Mouse (Mus musculus): ENCODE results near the gene Sphk2.
"Not testable (repeated sequence)": the region's sequence is repeated elsewhere in the genome, so short reads cannot be mapped to it uniquely, and the experiment has no call there.

Sphk2 gene

GRCm38 (mm10) chr7:45695098-45695497 lies 22.7 kb downstream of the Sphk2 start:
- no peak for DNase-seq (ENCODE audit: low spot score in 2 of 2)

GRCm38 (mm10) chr7:45693921-45694591 lies 23.7 kb downstream of the Sphk2 start, which contains the start of gene Sec1:
TSS of gene Sec1 (minus strand) at chr7:45694402.
- no peak for DNase-seq (ENCODE audit: low spot score in 2 of 2)

- DNase-seq (ENCODE audit: low spot score in 2 of 2) = no peak
Measured at GRCm38 (mm10) chr7:45692364-45692763, 25.4 kb downstream of the Sphk2 start.

DNA sequence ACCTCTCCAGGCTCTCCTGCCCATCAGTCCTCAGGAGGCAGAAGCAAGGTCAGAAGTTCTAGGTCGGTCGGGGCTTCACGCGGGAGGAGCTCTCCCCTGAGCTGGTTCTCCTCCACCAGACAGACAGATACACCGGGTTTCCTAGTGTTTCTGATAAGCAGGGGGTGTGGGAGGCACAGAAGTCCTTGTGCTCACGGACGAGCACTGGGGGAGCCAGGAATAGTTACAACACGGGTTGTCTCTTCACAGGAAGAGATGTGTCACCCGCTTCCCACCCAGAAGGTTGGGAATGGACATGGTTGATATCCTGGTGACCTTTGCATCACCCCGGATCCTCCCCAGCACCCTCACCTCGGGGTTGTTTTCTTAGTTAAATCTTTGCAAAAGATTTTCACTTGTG lies 28.0 kb downstream of the Sphk2 start:
- DNase-seq (ENCODE audit: low spot score in 2 of 2) = no peak

DNA sequence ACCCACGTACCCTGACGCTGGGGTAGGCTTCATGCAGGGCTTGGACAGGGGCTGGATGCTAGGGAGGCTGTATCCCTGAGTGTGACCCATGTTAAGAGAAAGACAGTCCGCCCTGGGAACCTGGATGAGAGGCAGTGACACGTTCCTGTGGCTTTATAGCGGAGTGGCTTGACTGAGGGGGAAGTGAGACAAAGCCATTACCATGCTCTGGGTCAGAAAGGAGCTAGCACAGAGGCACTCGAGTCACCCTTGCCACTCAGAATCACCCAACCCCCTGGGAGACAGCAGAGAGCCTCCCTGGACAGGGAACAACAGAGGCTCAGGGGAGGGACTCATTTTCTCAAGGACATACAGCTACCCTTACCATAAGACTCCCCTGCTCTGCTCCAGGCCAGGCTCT lies 28.7 kb downstream of the Sphk2 start:
- DNase-seq (ENCODE audit: low spot score in 2 of 2) = no peak

DNA sequence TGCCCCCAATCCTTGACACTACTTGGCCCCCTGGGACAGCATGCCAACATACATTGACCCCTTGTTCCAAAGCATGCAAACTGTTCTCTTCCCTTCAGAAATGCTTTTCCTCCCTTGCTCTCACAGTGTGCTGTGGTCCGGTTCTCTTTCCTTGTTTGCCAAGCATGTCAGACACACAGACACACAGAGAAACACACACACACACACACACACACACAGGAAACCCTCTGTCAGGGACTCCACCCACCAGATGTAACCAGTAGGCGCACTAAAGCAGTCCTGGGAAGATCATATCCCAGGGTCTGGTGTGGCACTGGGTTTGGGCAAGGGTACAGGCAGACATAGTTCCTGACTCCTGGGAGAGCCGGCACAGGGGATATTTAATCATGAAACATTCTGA lies 31.0 kb downstream of the Sphk2 start:
- no peak for DNase-seq (ENCODE audit: low spot score in 2 of 2)

GRCm38 (mm10) chr7:45685811-45686210 lies 32.0 kb downstream of the Sphk2 start:
- no peak for DNase-seq (ENCODE audit: low spot score in 2 of 2)

- DNase-seq (ENCODE audit: low spot score in 2 of 2) = no peak
Measured at GRCm38 (mm10) chr7:45683396-45684050, 34.3 kb downstream of the Sphk2 start, which contains the start of gene Ntn5. TSS of gene Ntn5 (plus strand) at chr7:45684022.

- DNase-seq (ENCODE audit: low spot score in 2 of 2) = peak; percentile 81 to 87
Measured at GRCm38 (mm10) chr7:45682144-45683126, 35.4 kb downstream of the Sphk2 start.

DNA sequence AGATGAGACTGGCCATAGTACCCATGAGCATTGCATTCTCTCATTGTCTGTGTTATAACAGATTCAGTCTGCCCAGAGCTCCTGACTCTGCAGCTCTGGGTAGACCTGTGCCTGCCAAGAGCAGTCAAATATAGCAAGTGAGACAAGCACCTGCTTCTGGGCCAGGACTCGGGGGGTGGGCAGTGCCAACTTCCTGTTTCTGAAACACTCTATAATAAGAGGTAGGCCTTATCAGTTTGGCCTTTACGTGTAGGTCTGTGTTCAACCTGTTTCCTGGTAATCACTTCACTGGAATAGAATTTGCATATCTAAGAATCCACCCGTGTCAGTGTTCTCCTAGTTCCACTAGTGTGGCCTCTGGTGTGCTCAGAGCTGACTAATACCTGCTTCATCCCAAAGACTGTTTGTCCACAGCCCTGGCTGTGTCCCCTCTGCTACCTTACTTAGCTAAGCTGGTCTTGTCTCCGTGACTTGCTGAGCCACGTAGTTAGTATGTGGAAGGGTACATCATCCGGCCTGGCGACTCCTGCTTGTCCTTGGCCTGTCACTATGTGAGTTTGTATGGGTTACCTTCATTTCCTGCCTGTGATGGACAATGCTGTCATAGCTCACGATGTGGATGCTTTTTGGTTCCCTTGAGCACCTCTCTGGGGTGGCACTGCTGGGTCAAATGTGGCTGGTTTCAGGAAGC lies 36.6 kb downstream of the Sphk2 start:
- DNase-seq (ENCODE audit: low spot score in 2 of 2) = no peak

DNA sequence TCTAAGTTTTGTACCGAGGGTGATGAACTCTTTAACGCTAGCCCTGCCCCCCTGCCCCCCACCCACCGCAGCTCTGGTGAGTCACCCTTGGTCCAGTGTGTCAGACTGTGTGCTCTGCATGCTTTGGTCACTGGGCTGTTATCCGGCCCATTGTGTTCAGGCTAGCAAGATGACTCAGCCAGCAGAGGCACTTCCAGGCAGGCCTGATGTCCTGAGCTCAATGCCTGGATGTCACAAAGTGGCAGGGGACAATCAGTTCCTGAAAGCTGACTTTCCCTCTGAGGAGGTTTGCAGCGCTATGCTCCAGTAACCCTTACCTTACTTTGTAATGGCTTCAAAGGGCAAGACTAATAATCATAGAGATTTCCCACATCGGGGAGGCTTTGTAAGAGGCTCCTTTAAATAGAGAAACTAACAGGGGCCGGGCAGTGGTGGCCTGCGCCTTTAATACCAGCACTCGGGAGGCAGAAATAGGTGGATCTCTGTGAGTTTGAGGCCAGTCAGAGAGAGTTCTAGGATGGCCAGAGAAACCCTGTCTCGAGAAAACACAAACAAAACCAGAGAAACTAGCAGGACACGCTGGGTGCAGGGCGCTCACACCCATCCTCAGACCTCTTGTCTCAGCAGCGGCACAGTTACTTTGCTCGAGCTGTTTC lies 37.7 kb downstream of the Sphk2 start:
- no peak for DNase-seq (ENCODE audit: low spot score in 2 of 2)

DNA sequence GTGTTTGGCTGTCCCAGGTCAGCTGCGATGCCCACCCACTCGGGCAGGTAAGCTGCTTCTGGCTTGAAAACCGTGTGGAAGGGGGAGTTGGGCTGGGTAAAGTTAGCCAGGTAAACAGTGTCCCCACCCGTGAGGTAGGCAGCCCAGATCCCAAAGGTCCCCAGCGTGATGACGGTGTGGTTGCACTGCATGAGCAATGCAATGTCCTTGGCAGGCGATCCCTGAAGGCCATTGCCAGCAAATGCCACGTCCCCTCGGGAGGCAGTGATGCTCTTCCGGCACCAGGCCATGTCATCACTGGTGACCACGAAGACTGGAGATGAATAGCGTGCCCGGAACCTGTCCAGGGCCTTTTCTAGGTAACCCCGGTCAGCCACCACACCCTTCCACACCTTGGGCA lies 39.3 kb downstream of the Sphk2 start:
- no peak for DNase-seq (ENCODE audit: low spot score in 2 of 2)

DNA sequence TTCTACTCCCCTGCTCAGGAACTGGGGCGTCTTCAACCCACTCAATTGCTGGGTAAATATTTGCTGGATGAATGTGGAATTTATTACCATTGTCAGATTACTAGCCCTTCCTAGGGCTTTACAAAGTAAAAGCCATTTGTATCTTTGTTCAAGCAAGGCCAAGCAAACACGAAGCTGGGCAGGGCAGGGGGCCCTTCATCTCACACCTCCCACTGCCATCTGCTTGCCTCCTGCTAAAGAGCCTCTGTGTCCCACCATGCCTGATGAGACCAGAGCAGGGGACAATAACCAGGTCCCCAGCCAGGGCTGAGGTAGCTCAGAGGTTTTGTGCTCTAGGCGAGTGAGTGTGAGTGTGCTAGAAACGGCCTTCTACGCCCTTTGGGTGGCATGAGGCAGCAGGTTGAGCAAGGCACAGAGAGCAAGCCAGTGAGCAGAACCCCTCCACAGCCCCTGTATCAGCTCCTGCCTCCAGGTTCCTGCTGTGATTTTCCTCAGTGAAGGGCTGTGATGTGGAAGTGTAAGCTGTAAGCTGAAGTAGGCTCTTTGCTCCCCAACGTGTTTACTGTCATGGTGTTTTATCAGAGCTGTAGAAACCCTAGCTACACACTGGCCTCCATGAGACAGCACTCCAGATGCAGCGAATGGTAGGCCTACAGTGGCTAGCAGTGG lies 40.0 kb downstream of the Sphk2 start:
- no peak for DNase-seq (ENCODE audit: low spot score in 2 of 2)

DNA sequence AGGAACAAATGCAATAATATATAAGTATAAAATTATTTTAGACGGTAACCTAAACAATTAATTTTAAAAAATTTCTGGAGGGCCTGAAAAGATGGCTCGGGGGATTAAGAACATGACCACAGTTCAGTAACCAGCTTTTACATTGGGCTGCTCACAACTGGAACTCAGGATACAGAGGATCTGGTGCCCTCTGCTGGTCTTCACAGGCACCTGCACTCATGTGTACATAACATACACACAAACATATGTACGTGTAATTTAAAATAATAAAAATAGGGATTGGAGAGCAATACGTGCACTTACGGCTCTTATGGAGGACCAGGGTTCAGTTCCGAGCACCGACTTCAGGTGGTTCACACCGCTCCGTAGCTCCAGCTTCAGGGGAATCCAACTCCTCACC lies 48.9 kb downstream of the Sphk2 start:
- DNase-seq (ENCODE audit: low spot score in 2 of 2) = no peak

DNA sequence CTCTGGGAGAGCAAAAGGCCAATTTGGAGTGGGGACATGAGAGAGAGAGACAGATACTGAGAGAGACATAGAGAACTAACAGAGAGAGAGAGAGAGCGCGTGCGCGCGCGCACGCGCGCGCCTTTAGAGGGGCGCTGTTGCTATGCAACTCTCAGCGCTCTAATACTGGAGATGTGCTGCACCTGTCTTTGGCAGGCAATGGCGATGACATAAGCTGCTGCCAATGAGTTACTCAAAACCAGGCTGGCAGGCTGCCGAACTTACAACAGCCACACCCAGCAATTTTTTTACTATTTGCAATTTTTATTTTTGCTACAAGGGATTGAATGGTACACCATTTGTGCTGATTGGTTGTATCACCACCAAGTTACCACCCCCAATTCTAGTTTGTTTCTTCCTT lies 50.0 kb downstream of the Sphk2 start:
- DNase-seq (ENCODE audit: low spot score in 2 of 2) = peak in 1 of 2 experiments; percentile 33

GRCm38 (mm10) chr7:45666161-45666560 lies 51.6 kb downstream of the Sphk2 start, which contains the start of gene Fut2:
TSS of gene Fut2 (minus strand) at chr7:45666394.
- no peak for DNase-seq (ENCODE audit: low spot score in 2 of 2)

DNA sequence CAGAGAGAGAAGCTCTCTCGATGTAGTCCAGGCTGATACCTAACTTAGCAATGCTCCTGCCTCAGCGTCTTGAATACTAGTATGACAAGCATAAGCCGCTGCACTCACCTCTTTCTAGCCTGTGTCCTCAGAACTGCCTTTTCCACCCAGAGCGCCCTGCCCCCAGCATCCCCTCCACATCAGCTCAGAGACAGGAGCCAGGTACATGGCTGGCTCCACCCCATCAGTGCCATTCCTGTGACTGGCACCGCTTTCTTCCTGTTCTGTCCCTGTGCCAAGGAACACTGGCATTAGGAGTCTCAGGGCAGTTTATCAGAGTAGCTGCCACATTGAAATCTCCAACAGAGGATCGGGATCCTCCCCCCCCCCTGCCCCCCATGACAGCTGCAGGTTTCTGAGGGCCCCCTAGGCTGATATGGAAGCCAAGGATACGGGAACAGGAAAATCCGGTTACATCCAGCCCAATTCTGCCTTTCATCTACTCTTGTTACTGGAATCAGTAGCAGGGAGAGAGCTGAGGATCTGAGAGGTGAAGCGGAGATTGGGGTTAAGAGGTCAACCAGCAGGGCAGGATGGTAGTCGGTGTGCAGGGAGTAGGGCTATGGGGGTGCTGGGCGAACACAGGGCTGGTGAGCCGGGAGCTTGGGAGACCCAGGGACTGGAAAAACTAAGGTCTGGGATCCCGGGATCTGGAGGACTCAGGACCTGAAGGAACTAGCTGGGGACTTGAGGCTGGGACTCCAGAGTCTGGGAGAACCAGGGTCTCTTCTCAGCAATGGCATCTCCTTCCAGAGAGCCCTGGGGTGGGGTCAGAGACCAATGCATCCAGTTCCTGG lies 52.3 kb downstream of the Sphk2 start:
- no peak for DNase-seq (ENCODE audit: low spot score in 2 of 2)

DNA sequence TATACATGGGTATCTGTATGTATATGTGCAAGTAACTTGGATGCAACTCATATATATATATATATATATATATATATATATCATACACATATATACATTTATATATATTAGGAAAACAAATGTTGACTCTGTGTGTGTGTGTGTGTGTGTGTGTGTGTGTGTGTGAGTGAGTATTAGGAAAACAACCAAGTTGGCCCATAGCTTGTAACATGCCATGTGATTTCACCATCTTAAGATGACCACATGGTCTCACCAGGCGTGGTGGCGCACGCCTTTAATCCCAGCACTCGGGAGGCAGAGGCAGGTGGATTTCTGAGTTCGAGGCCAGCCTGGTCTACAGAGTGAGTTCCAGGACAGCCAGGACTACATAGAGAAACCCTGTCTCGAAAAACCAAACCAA lies 56.1 kb downstream of the Sphk2 start:
- DNase-seq (ENCODE audit: low spot score in 2 of 2) = not testable (repeated sequence)

DNA sequence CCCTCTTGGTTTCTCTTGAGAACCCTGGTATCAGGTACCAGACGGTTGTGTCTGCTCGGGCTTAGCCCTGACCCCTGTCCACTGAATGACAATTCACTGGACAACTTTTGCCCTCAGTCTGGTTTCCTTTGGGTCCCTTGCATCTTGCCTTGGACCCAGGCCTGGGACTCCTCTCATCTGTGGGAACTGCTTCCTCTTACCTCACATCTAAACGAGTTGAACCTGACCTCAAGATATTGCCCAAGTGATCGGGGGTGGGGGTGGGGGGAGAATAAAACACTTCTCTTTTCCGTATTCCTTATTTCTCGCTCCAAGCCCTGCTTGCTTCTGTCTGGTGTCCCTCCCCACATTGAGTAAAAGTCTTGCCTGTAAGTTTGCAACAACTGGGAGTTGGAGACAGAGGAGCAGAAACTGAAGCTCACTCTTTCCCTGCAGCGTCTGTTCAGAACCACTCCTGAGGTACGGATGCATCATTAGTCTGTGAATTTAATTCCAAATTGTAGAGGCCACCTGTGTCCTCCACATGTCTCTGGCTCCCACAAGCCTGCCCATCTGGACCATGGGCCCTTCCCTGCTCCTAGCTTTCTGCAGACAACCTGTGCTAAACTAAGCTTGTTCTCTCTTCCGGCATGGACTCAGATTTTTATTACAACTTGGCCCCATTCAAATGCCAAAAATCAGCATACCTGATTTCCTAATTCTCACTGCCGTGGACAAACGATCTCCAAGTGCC lies 56.9 kb downstream of the Sphk2 start:
- DNase-seq (ENCODE audit: low spot score in 2 of 2) = no peak

All from right cerebral cortex, adult 2 months (tissue).